Mouse (Mus musculus): Measurements from ENCODE around the gene Ahnak. TPM values are rescaled to one million over a fixed set of nuclear protein-coding genes. Genes with fewer than 3 reads are reported as not detected.
A peak's percentile ranks its signal among the peaks of the same experiment; 100 is the strongest.

Ahnak gene
- polyA plus RNA-seq (2015; fragmentation: Nextera tagmentation; extraction: Ambion mirVana), result 16.5 and 20.8 TPM in 2 replicates

DNA sequence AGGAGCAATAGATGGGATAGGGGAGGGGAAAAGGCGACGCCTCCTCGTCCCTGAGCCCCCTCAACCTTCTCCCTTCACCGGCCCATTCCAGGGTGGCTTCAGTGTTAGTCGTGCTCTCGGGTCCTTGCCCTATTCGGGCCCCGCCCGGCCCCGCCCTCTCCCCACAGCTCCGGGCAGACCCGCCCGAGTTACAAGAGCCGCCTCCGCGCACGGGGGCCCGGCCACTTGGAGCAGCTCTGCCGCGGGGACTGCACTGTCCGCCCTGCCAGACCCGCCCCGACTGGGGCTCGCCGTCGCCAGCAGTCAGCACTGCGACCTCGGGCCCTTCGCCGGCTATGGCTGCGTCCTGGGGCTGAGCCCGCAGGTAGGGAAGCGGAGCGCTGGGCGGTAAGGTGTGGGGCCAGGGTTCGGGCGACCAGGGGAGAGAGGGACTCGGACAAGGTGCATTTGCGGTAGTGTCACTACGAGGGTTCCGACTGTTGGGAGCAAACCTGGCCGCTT is at the start of gene Ahnak:
Gene Ahnak (plus strand): TSS at position 219 of the 501 bp plus-strand sequence.
- Histone ChIP-seq H3K4me2 (ENCODE audit: low read depth, low read length) (peak within 1 kb of the TSS; percentile 84), H3K4me1 (ENCODE audit: control insufficient read depth, insufficient read depth, low read length) (peaks cover 50% of the 10 kb centered on the region), H3K27me3 (replicated peaks; ENCODE audit: control insufficient read depth, insufficient read depth, low read length) (no peaks in the 10 kb centered on the region), H3K4me3 (ENCODE audit: low read length) (peak within 1 kb of the TSS; percentile 80), H3K36me3 (ENCODE audit: control insufficient read depth, insufficient read depth, low read length) (no peaks in the 10 kb centered on the region), H3K27ac (ENCODE audit: low read length) (peak within 1 kb of the TSS; percentile 97), H3K9ac (ENCODE audit: low read depth, low read length) (peak within 1 kb of the TSS; percentile 92), H3K9me3 (ENCODE audit: control insufficient read depth, low read length) (no peaks in the 10 kb centered on the region)
- WGBS, result 0% methylated on average over 42 of the region's 42 CpGs
- peak; percentile 83 for ATAC-seq

DNA sequence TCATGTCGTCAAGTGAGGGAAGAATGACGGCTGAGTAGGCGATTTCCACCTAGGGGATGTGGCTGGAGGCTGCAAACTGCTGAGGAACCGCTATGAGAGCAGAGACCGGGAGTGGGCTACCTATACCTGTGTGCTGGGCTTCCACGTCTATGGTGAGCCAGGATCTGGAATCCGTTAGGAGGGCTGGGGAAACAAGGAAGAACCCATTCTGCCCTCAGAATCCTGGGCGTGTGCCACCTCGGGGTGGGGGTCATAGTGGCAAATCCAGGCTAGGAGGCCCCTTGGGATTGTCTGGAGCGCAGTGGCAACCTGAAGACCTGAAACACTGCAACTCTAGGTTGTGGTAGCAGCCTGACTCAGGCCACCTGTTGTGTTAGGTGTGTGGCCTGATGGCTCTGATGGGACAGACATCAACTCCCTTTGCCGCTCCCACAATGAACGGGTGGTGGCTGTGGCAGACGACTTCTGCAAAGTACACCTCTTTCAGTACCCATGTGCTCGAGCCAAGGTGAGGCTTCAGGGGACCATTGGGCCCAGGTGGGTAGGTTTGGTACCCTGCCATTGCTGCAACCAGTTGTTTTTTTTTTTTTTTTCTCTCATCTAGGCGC is 48.5 kb upstream of the Ahnak start:
- Histone ChIP-seq H3K27me3 (replicated peaks; ENCODE audit: control insufficient read depth, insufficient read depth, low read length) (no peaks in the 10 kb centered on the region), H3K4me2 (ENCODE audit: low read depth, low read length) (peak overlapping the region; percentile 74; the same call in 1 of the 2 replicates), H3K36me3 (ENCODE audit: control insufficient read depth, insufficient read depth, low read length) (peaks cover 12% of the 10 kb centered on the region), H3K9ac (ENCODE audit: low read depth, low read length) (peak overlapping the region; percentile 86), H3K9me3 (ENCODE audit: control insufficient read depth, low read length) (no peaks in the 10 kb centered on the region), H3K4me1 (ENCODE audit: control insufficient read depth, insufficient read depth, low read length) (peaks cover 28% of the 10 kb centered on the region), H3K4me3 (ENCODE audit: low read length) (no peak overlapping the region), H3K27ac (ENCODE audit: low read length) (peak overlapping the region; percentile 75; the same call in 1 of the 2 replicates)
- 81% methylated on average over 15 of the region's 15 CpGs for WGBS
- no peak for ATAC-seq

DNA sequence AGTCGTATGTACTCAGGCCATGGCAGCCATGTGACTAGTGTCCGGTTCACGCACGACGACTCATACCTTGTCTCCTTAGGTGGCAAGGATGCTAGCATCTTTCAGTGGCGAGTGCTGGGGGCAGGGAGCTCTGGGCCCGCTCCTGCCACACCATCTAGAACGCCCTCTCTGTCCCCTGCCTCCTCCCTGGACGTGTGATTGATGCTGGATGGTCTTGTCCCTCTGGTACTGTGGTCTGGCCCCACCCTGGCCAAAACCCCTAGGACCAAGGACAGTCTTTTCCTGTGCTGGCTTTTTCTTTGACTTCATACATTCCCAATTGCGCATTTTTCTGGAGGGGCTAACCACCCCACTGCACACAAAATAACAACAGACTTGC is 48.0 kb upstream of the Ahnak start:
- WGBS, result 37% methylated on average over 10 of the region's 10 CpGs
- peak; percentile 13 for ATAC-seq
- no peaks in the 10 kb centered on the region for H3K27me3 ChIP-seq (replicated peaks; ENCODE audit: control insufficient read depth, insufficient read depth, low read length)

DNA sequence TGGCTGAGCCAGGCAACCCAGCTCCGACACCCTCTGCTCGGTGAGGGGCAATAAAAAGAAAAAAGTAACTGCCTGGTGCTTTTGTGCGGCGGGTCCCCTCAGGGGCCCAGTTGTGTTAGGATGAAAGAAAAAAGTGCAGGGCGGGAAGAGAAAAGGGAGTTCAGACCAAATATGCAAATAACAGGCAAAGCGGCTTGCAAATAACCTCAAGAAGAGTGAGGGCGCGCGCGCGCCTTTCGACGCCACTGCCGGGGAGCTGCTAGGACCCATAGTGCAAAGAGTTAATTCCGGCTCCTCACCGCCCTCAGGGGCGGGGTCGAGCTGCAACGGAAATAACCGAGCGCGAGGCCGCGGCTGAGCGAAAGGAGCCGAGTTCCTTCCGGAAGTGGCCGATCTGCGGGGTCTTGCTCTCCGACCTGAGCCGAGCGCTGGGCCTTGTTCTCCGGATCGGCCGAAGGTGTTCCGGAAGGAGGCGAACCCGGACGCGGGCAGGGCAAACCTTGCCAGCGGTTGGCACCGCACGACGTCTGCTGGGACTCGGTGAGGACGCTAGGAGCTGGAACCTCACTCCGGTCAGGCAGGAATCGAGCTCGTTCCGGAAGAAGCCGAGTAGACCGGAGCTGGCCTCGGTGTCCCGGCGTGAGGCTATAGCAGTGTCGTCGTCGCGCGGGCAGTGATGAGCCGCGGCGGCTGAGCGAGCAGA is 47.4 kb upstream of the Ahnak start, which contains the start of gene Mta2:
Gene Mta2 (plus strand): TSS at position 361 of the 703 bp plus-strand sequence.
- peaks cover 28% of the 10 kb centered on the region for H3K4me1 ChIP-seq (ENCODE audit: control insufficient read depth, insufficient read depth, low read length)
- H3K9ac ChIP-seq (ENCODE audit: low read depth, low read length), result peak within 1 kb of the TSS; percentile 86
- H3K4me3 ChIP-seq (ENCODE audit: low read length), result peak within 1 kb of the TSS; percentile 62
- ATAC-seq, result peak; percentile 95
- H3K4me2 ChIP-seq (ENCODE audit: low read depth, low read length), result peak within 1 kb of the TSS; percentile 74
- under 1% methylated on average over 64 of the region's 64 CpGs for WGBS
- peaks cover 16% of the 10 kb centered on the region for H3K36me3 ChIP-seq (ENCODE audit: control insufficient read depth, insufficient read depth, low read length)
- no peaks in the 10 kb centered on the region for H3K9me3 ChIP-seq (ENCODE audit: control insufficient read depth, low read length)
- H3K27me3 ChIP-seq (replicated peaks; ENCODE audit: control insufficient read depth, insufficient read depth, low read length), result no peaks in the 10 kb centered on the region
- H3K27ac ChIP-seq (ENCODE audit: low read length), result peak within 1 kb of the TSS; percentile 92

More for the DNA sequence above, 48.0 kb upstream of the Ahnak start:
- Histone ChIP-seq H3K9ac (ENCODE audit: low read depth, low read length) (peak overlapping the region; percentile 86), H3K36me3 (ENCODE audit: control insufficient read depth, insufficient read depth, low read length) (peaks cover 14% of the 10 kb centered on the region), H3K4me1 (ENCODE audit: control insufficient read depth, insufficient read depth, low read length) (peaks cover 28% of the 10 kb centered on the region), H3K4me3 (ENCODE audit: low read length) (peak overlapping the region; percentile 62), H3K9me3 (ENCODE audit: control insufficient read depth, low read length) (no peaks in the 10 kb centered on the region), H3K27ac (ENCODE audit: low read length) (peak overlapping the region; percentile 75), H3K4me2 (ENCODE audit: low read depth, low read length) (peak overlapping the region; percentile 74)

DNA sequence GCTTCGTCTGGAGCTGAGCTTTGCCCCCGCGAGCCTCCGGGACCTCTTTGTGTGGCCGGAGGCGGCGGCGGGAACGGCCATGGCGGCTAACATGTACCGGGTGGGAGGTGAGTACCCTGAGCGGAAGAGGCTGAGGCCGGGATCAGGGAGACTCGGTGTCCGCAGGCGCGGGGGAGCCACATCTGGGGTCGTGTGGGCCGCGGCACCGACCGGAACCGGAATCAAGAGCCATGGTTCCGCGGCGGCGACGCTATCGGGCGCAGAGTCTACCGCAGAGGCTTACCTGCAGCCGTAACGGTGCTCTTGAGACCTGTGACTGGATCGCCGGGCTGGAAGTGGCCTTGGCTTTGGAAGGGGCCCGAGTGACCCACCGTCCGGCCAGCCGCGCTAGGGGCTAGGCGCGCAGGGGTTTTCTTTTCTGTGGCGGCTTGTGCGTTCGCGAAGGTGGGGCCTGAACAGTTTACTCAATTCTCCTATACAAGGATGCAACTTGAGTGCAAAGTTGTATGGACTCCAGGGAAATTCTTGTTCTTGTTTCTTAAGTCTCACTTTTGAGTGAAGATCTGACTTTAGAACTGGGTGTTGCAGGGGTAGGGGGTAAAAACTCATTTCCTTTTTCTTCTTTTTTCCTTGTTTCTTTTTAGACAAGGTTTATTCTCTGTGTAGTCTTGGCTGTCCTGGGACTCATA is 46.7 kb upstream of the Ahnak start:
- Histone ChIP-seq H3K27ac (ENCODE audit: low read length) (peak overlapping the region; percentile 92), H3K4me1 (ENCODE audit: control insufficient read depth, insufficient read depth, low read length) (peaks cover 28% of the 10 kb centered on the region), H3K9me3 (ENCODE audit: control insufficient read depth, low read length) (no peaks in the 10 kb centered on the region), H3K9ac (ENCODE audit: low read depth, low read length) (peak overlapping the region; percentile 86), H3K4me2 (ENCODE audit: low read depth, low read length) (peak overlapping the region; percentile 63), H3K4me3 (ENCODE audit: low read length) (peak overlapping the region; percentile 62), H3K36me3 (ENCODE audit: control insufficient read depth, insufficient read depth, low read length) (peaks cover 17% of the 10 kb centered on the region), H3K27me3 (replicated peaks; ENCODE audit: control insufficient read depth, insufficient read depth, low read length) (no peaks in the 10 kb centered on the region)
- WGBS, result under 1% methylated on average over 46 of the region's 46 CpGs
- ATAC-seq, result peak; percentile 54

DNA sequence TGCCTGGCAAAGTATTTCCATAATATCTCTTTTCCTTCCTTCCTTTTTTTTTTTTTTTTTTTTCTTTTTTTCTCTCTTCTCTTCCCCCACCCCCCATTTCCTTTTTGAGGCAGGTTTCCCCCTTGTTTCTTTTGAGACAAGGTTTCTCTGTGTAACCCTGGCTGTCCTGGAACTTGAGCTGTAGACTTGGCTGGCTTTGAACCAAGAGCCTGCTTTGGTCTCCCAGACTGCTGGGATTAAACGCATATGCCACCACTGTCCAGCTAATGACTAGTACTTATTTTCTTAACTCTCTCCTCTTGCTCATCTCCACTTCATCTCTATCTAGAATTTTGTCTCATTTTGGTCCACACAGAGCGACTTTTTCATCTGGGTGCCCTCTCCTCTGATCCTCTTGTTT is 46.0 kb upstream of the Ahnak start:
- Histone ChIP-seq H3K27ac (ENCODE audit: low read length) (peak overlapping the region; percentile 33), H3K4me2 (ENCODE audit: low read depth, low read length) (peak overlapping the region; percentile 63), H3K4me3 (ENCODE audit: low read length) (peak overlapping the region; percentile 62), H3K4me1 (ENCODE audit: control insufficient read depth, insufficient read depth, low read length) (peaks cover 28% of the 10 kb centered on the region), H3K36me3 (ENCODE audit: control insufficient read depth, insufficient read depth, low read length) (peaks cover 20% of the 10 kb centered on the region), H3K27me3 (replicated peaks; ENCODE audit: control insufficient read depth, insufficient read depth, low read length) (no peaks in the 10 kb centered on the region), H3K9ac (ENCODE audit: low read depth, low read length) (peak overlapping the region; percentile 86), H3K9me3 (ENCODE audit: control insufficient read depth, low read length) (no peaks in the 10 kb centered on the region)
- no peak for ATAC-seq
- 59% methylated on average over 2 of the region's 2 CpGs for WGBS

DNA sequence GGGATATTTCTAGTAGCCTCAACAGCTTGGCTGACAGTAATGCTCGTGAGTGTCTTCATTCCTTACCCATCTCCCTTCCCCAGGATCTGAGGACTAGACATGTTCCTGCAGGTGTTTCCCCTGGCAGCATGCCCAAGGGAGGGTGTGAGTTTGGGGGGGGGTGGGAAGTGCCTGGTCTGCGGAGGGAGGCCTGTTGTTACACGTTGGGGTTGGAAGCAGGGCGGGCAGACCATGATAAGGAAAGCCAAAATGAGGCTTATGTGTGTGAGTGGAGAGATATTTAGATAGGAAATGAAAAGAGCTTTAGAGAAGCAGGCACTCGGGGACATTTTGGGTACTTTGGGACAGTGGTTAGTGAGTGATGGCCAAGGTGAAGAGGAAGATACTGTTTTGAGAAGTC is 45.0 kb upstream of the Ahnak start:
- Histone ChIP-seq H3K27ac (ENCODE audit: low read length) (0 out of 2 replicates have a peak overlapping the region, but pooled peaks have one; percentile 25), H3K9me3 (ENCODE audit: control insufficient read depth, low read length) (no peaks in the 10 kb centered on the region), H3K9ac (ENCODE audit: low read depth, low read length) (peak overlapping the region; percentile 26), H3K4me2 (ENCODE audit: low read depth, low read length) (peak overlapping the region; percentile 63), H3K27me3 (replicated peaks; ENCODE audit: control insufficient read depth, insufficient read depth, low read length) (no peaks in the 10 kb centered on the region), H3K4me1 (ENCODE audit: control insufficient read depth, insufficient read depth, low read length) (peaks cover 28% of the 10 kb centered on the region), H3K36me3 (ENCODE audit: control insufficient read depth, insufficient read depth, low read length) (peaks cover 20% of the 10 kb centered on the region), H3K4me3 (ENCODE audit: low read length) (0 out of 2 replicates have a peak overlapping the region, but pooled peaks have one; percentile 13)
- WGBS, result 39% methylated on average over 5 of the region's 5 CpGs
- ATAC-seq, result no peak

DNA sequence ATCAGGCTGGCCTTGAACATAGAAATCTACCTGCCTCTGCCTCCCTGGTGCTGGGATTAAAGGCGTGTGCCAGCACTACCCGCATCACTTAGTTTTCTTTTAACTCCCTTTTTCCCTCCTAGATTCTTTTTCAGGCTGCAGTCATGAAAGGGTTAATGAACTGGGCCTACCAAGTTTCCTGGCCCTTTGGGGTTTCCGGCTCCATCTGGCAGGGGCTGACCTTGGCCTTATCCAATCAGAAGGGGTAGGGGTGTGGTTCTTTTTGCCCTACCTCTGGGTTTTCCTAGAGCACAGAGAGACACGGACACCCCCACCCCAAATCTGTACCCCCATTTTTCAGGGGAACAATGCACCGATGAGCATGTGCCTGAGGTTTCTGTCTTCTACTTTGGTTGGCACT is 44.3 kb upstream of the Ahnak start:
- Histone ChIP-seq H3K27me3 (replicated peaks; ENCODE audit: control insufficient read depth, insufficient read depth, low read length) (no peaks in the 10 kb centered on the region), H3K4me1 (ENCODE audit: control insufficient read depth, insufficient read depth, low read length) (peaks cover 28% of the 10 kb centered on the region), H3K9ac (ENCODE audit: low read depth, low read length) (peak overlapping the region; percentile 58), H3K9me3 (ENCODE audit: control insufficient read depth, low read length) (no peaks in the 10 kb centered on the region), H3K36me3 (ENCODE audit: control insufficient read depth, insufficient read depth, low read length) (peaks cover 20% of the 10 kb centered on the region), H3K4me3 (ENCODE audit: low read length) (peak overlapping the region; percentile 37), H3K27ac (ENCODE audit: low read length) (peak overlapping the region; percentile 41; the same call in 1 of the 2 replicates), H3K4me2 (ENCODE audit: low read depth, low read length) (peak overlapping the region; percentile 56)
- WGBS, result 23% methylated on average over 5 of the region's 5 CpGs
- no peak for ATAC-seq

DNA sequence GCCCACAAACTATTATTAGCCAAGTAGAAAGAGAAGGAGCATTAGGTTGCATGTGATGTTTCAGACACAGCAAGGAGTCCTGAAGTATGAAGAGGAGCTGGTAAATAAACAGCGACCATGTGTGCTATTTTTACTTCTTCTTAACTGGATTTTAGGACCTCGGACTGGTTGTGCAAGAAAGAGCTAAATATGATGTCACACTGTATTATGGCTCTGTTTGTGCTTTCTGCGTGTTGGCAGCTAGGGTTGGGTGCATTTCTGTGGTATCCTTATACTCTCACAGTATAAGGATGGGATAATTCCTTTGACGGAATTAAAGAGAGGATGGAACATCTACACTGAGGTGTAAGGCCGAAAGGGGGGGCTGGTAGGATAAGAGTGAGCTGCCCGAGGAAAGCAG is 43.8 kb upstream of the Ahnak start:
- peaks cover 28% of the 10 kb centered on the region for H3K4me1 ChIP-seq (ENCODE audit: control insufficient read depth, insufficient read depth, low read length)
- peak overlapping the region; percentile 58 for H3K9ac ChIP-seq (ENCODE audit: low read depth, low read length)
- H3K9me3 ChIP-seq (ENCODE audit: control insufficient read depth, low read length), result no peaks in the 10 kb centered on the region
- H3K4me3 ChIP-seq (ENCODE audit: low read length), result peak overlapping the region; percentile 37
- ATAC-seq, result no peak
- peak overlapping the region; percentile 56 for H3K4me2 ChIP-seq (ENCODE audit: low read depth, low read length)
- H3K27me3 ChIP-seq (replicated peaks; ENCODE audit: control insufficient read depth, insufficient read depth, low read length), result no peaks in the 10 kb centered on the region
- WGBS, result 78% methylated on average over 6 of the region's 6 CpGs
- peak overlapping the region; percentile 41; the same call in 1 of the 2 replicates for H3K27ac ChIP-seq (ENCODE audit: low read length)
- peaks cover 20% of the 10 kb centered on the region for H3K36me3 ChIP-seq (ENCODE audit: control insufficient read depth, insufficient read depth, low read length)
